Mouse (Mus musculus) neural tube, embryonic 14.5 days (tissue): ENCODE results near the gene Parp3. TPM values are rescaled to one million over a fixed set of nuclear protein-coding genes. Genes with fewer than 3 reads are reported as not detected.
"Not testable (repeated sequence)": the region's sequence is repeated elsewhere in the genome, so short reads cannot be mapped to it uniquely, and the experiment has no call there.

Experiments used
- ATAC-seq: fragments of 200-750 bp; cut with Nextera tagmentation; 2 replicates; pipeline ENCODE4 v1.8.0; 2017; ENCODE audit warnings: low read depth, mild to moderate bottlenecking, moderate TSS enrichment, moderate library complexity
- H3K27ac ChIP-seq: fragments of 300-500 bp; sonication (generic); 2 replicates; pipeline ENCODE4 v1.5.1; 2014; ENCODE audit warnings: low read depth, mild to moderate bottlenecking, control low read depth, low read length, moderate library complexity, mixed read lengths
- H3K27me3 ChIP-seq: fragments of 300-500 bp; sonication (generic); 2 replicates; pipeline ENCODE4 v1.6.1; 2014; ENCODE audit warnings: low read length; ENCODE audit not compliant: control insufficient read depth, insufficient read depth
- H3K36me3 ChIP-seq: fragments of 300-500 bp; sonication (generic); 2 replicates; pipeline ENCODE4 v1.6.1; 2014; ENCODE audit warnings: low read length, mixed read lengths; ENCODE audit not compliant: control insufficient read depth, insufficient read depth
- H3K4me1 ChIP-seq: fragments of 300-500 bp; sonication (generic); 2 replicates; pipeline ENCODE4 v1.6.1; 2014; ENCODE audit warnings: low read length; ENCODE audit not compliant: control insufficient read depth, insufficient read depth
- H3K4me2 ChIP-seq: fragments of 300-500 bp; sonication (generic); 2 replicates; pipeline ENCODE4 v1.6.1; 2014; ENCODE audit warnings: mild to moderate bottlenecking, low read depth, low read length, control low read depth
- H3K4me3 ChIP-seq: fragments of 300-500 bp; sonication (generic); 2 replicates; pipeline ENCODE4 v1.5.1; 2014; ENCODE audit warnings: low read depth, low read length, control low read depth, mixed read lengths
- H3K9ac ChIP-seq: fragments of 300-500 bp; sonication (generic); replicated peaks from 2 replicates; pipeline ENCODE4 v1.6.1; 2014; ENCODE audit warnings: low read depth, mild to moderate bottlenecking, control low read depth, low read length, mixed read lengths
- H3K9me3 ChIP-seq: fragments of 300-500 bp; sonication (generic); 2 replicates; pipeline ENCODE4 v1.6.1; 2016; ENCODE audit warnings: low read length; ENCODE audit not compliant: control insufficient read depth
- WGBS: fragments of 180-500 bp; shearing (Covaris S2); extraction: QIAGEN DNeasy Blood & Tissue Kit; methylation state at CpG from one replicate; pipeline ENCODE4 v1.1.7; 2014; 5-methylcytosine and 5-hydroxymethylcytosine counted together
- polyA plus RNA-seq: library from polyadenylated mRNA; unstranded; fragments of >200 nt; fragmentation: Nextera tagmentation; extraction: Ambion mirVana; gene quantifications from 2 replicates; pipeline ENCODE4 v1.2.1, GENCODE M21; 2014

The Parp3 gene
- polyA plus RNA-seq, 1 experiment from 2014 or later: 0.36 TPM

GRCm38 (mm10) chr9:106499667-106500066, 22.9 kb upstream of the Parp3 start, which contains the start of gene Iqcf1:
Gene Iqcf1, plus strand, starts transcription at chr9:106499967.
- Histone ChIP-seq H3K4me3 (no peak within 1 kb of the TSS), H3K27ac (no peak within 1 kb of the TSS), H3K9me3 (no peaks in the 10 kb centered on the region), H3K4me1 (no peaks in the 10 kb centered on the region), H3K9ac (no peak within 1 kb of the TSS), H3K4me2 (no peak within 1 kb of the TSS), H3K36me3 (no peaks in the 10 kb centered on the region), H3K27me3 (no peaks in the 10 kb centered on the region)
- 95% methylated on average over 6 of the region's 6 CpGs for WGBS
- no peak for ATAC-seq

GRCm38 (mm10) chr9:106487602-106488001, 10.9 kb upstream of the Parp3 start:
- H3K4me2 ChIP-seq: not testable (repeated sequence)
- 89% methylated on average over 6 of the region's 6 CpGs for WGBS

GRCm38 (mm10) chr9:106485076-106485475, 8.3 kb upstream of the Parp3 start:
- Histone ChIP-seq H3K27ac (no peak overlapping the region), H3K9me3 (no peaks in the 10 kb centered on the region), H3K27me3 (no peaks in the 10 kb centered on the region), H3K9ac (no peak overlapping the region), H3K36me3 (peaks cover 10% of the 10 kb centered on the region), H3K4me1 (no peaks in the 10 kb centered on the region), H3K4me2 (no peak overlapping the region), H3K4me3 (no peak overlapping the region)
- 76% methylated on average over 10 of the region's 10 CpGs for WGBS
- ATAC-seq: no peak

More at GRCm38 (mm10) chr9:106487602-106488001, 10.9 kb upstream of the Parp3 start:
- ATAC-seq, H3K9ac ChIP-seq, H3K36me3 ChIP-seq, H3K4me3 ChIP-seq, H3K27ac ChIP-seq, H3K9me3 ChIP-seq, H3K4me1 ChIP-seq, H3K27me3 ChIP-seq: not testable (repeated sequence)

- Histone ChIP-seq H3K27ac (no peak overlapping the region), H3K9ac (no peak overlapping the region), H3K4me2 (no peak overlapping the region), H3K4me3 (no peak overlapping the region), H3K27me3 (no peaks in the 10 kb centered on the region), H3K9me3 (no peaks in the 10 kb centered on the region), H3K36me3 (peaks cover 10% of the 10 kb centered on the region), H3K4me1 (no peaks in the 10 kb centered on the region)
- WGBS: 95% methylated on average over 17 of the region's 17 CpGs
- ATAC-seq: no peak
Measured at GRCm38 (mm10) chr9:106483606-106484005, 6.9 kb upstream of the Parp3 start.

GRCm38 (mm10) chr9:106483136-106483535, 6.4 kb upstream of the Parp3 start:
- H3K9me3 ChIP-seq: no peaks in the 10 kb centered on the region
- H3K4me2 ChIP-seq: no peak overlapping the region
- WGBS: 94% methylated on average over 10 of the region's 10 CpGs
- peaks cover 1% of the 10 kb centered on the region for H3K4me1 ChIP-seq
- no peaks in the 10 kb centered on the region for H3K27me3 ChIP-seq
- no peak overlapping the region for H3K9ac ChIP-seq
- peaks cover 10% of the 10 kb centered on the region for H3K36me3 ChIP-seq
- H3K4me3 ChIP-seq: no peak overlapping the region
- no peak for ATAC-seq
- no peak overlapping the region for H3K27ac ChIP-seq

- Histone ChIP-seq H3K4me1 (peaks cover 6% of the 10 kb centered on the region), H3K4me2 (no peak overlapping the region), H3K27ac (no peak overlapping the region), H3K9ac (no peak overlapping the region), H3K27me3 (no peaks in the 10 kb centered on the region), H3K36me3 (peaks cover 10% of the 10 kb centered on the region), H3K9me3 (no peaks in the 10 kb centered on the region), H3K4me3 (no peak overlapping the region)
- ATAC-seq: no peak
- WGBS: 92% methylated on average over 17 of the region's 17 CpGs
Measured at GRCm38 (mm10) chr9:106482578-106483115, 5.9 kb upstream of the Parp3 start.

GRCm38 (mm10) chr9:106481676-106482075, 4.9 kb upstream of the Parp3 start:
- H3K4me1 ChIP-seq: peaks cover 6% of the 10 kb centered on the region
- H3K27me3 ChIP-seq: no peaks in the 10 kb centered on the region
- peaks cover 10% of the 10 kb centered on the region for H3K36me3 ChIP-seq
- no peaks in the 10 kb centered on the region for H3K9me3 ChIP-seq
- H3K4me3 ChIP-seq: no peak overlapping the region
- H3K4me2 ChIP-seq: no peak overlapping the region
- no peak overlapping the region for H3K27ac ChIP-seq
- no peak overlapping the region for H3K9ac ChIP-seq
- ATAC-seq: no peak
- WGBS: 97% methylated on average over 13 of the region's 13 CpGs

GRCm38 (mm10) chr9:106481075-106481474, 4.3 kb upstream of the Parp3 start:
- WGBS: 94% methylated on average over 15 of the region's 15 CpGs
- peaks cover 6% of the 10 kb centered on the region for H3K4me1 ChIP-seq

GRCm38 (mm10) chr9:106480541-106480940, 3.8 kb upstream of the Parp3 start:
- WGBS: 92% methylated on average over 7 of the region's 7 CpGs
- Histone ChIP-seq H3K9me3 (no peaks in the 10 kb centered on the region), H3K36me3 (peaks cover 10% of the 10 kb centered on the region)

More at GRCm38 (mm10) chr9:106481075-106481474, 4.3 kb upstream of the Parp3 start:
- peaks cover 10% of the 10 kb centered on the region for H3K36me3 ChIP-seq
- H3K4me3 ChIP-seq: no peak overlapping the region
- no peak overlapping the region for H3K4me2 ChIP-seq
- ATAC-seq: no peak
- no peaks in the 10 kb centered on the region for H3K27me3 ChIP-seq
- H3K27ac ChIP-seq: no peak overlapping the region
- no peak overlapping the region for H3K9ac ChIP-seq
- H3K9me3 ChIP-seq: no peaks in the 10 kb centered on the region

More at GRCm38 (mm10) chr9:106480541-106480940, 3.8 kb upstream of the Parp3 start:
- Histone ChIP-seq H3K4me2 (no peak overlapping the region), H3K4me1 (peaks cover 6% of the 10 kb centered on the region), H3K9ac (no peak overlapping the region), H3K27ac (no peak overlapping the region), H3K27me3 (no peaks in the 10 kb centered on the region), H3K4me3 (no peak overlapping the region)
- ATAC-seq: no peak
